29 mouse cellular contexts compared by ENCODE assay signal in genomic region chr6:28169851-28170539, GRCm38 (mm10). TPM values are rescaled to one million over a fixed set of nuclear protein-coding genes. Genes with fewer than 3 reads are reported as not detected.
DNase-seq lines count a peak whose midpoint lies in the region; ATAC-seq and TF ChIP-seq lines count a peak whose summit lies in the region.
"Had no signal": no experiment of that assay in that cellular context is flagged by ENCODE, and none has a peak within 500 bp of the region (broad histone marks: within the 10 kb centered on the region; RNA-seq: fewer than 3 reads in every experiment).

No protein-coding gene starts in this region.

- no peak overlapping the region for H3K27ac ChIP-seq in heart, embryonic 12.5 days (ENCODE audit: poor library complexity, severe bottlenecking)
- H3K27ac ChIP-seq in heart, embryonic 10.5 days, result no peak overlapping the region
- H3K27ac ChIP-seq in liver, adult 2 months (replicated peaks; ENCODE audit: insufficient read depth, low read depth, low read length), result no peak overlapping the region
- no peak overlapping the region for H3K27ac ChIP-seq in liver, postnatal 0 days (ENCODE audit: low read depth)
- no peak overlapping the region for H3K27ac ChIP-seq in liver, embryonic 12.5 days
- H3K27ac ChIP-seq: forebrain, embryonic 15.5 days; gastrocnemius, adult 2 months; heart, adult 2 months; heart, embryonic 15.5 days; limb, embryonic 13.5 days; macrophage; neural tube, embryonic 15.5 days had no signal

- no peak for TF ChIP-seq EP300 in liver, postnatal 0 days (IDR thresholded peaks at IDR 0.05; ENCODE audit: low read depth)

- no peaks in the 10 kb centered on the region for H3K9me3 ChIP-seq in heart, embryonic 12.5 days (replicated peaks)
- no peaks in the 10 kb centered on the region for H3K9me3 ChIP-seq in heart, embryonic 10.5 days
- no peaks in the 10 kb centered on the region for H3K9me3 ChIP-seq in liver, postnatal 0 days (ENCODE audit: low read length)
- no peaks in the 10 kb centered on the region for H3K9me3 ChIP-seq in liver, embryonic 12.5 days (replicated peaks)
- H3K9me3 ChIP-seq: forebrain, embryonic 15.5 days; heart, embryonic 15.5 days; limb, embryonic 13.5 days; neural tube, embryonic 15.5 days had no signal

- no peak for ATAC-seq in heart, embryonic 12.5 days (ENCODE audit: insufficient number of reproducible peaks, low FRiP score)
- no peak for ATAC-seq in liver, postnatal 0 days
- ATAC-seq in liver, embryonic 12.5 days, result no peak
- ATAC-seq in megakaryocyte, adult 5-6 weeks (ENCODE audit: poor library complexity, severe bottlenecking), result no peak
- ATAC-seq: forebrain, embryonic 15.5 days; hindbrain, embryonic 16.5 days had no signal

- no peaks in the 10 kb centered on the region for H3K79me2 ChIP-seq in liver, adult 2 months (ENCODE audit: control insufficient read depth, insufficient read depth, low read length)

- H3K4me3 ChIP-seq in heart, embryonic 12.5 days, result no peak overlapping the region
- no peak overlapping the region for H3K4me3 ChIP-seq in heart, embryonic 10.5 days
- H3K4me3 ChIP-seq in liver, adult 2 months (ENCODE audit: insufficient read depth, low read depth, low read length), result no peak overlapping the region
- no peak overlapping the region for H3K4me3 ChIP-seq in liver, postnatal 0 days (ENCODE audit: low read depth, low read length)
- no peak overlapping the region for H3K4me3 ChIP-seq in liver, embryonic 12.5 days
- H3K4me3 ChIP-seq: forebrain, embryonic 15.5 days; gastrocnemius, adult 2 months; heart, adult 2 months; heart, embryonic 15.5 days; limb, embryonic 13.5 days; neural tube, embryonic 15.5 days had no signal

- no peaks in the 10 kb centered on the region for H3K4me1 ChIP-seq in heart, embryonic 12.5 days (replicated peaks)
- no peaks in the 10 kb centered on the region for H3K4me1 ChIP-seq in heart, embryonic 10.5 days
- H3K4me1 ChIP-seq in liver, adult 2 months (ENCODE audit: control insufficient read depth, insufficient read depth, low read length), result no peaks in the 10 kb centered on the region
- H3K4me1 ChIP-seq in liver, postnatal 0 days (ENCODE audit: insufficient read depth), result no peaks in the 10 kb centered on the region
- H3K4me1 ChIP-seq in liver, embryonic 12.5 days, result no peaks in the 10 kb centered on the region
- H3K4me1 ChIP-seq: forebrain, embryonic 15.5 days; heart, embryonic 15.5 days; limb, embryonic 13.5 days; neural tube, embryonic 15.5 days had no signal

- TF ChIP-seq POLR2A in liver, adult 2 months (IDR thresholded peaks at IDR 0.05; ENCODE audit: extremely low read depth, insufficient read depth, low read length), result no peak

- no peak for DNase-seq in heart, embryonic 10.5 days (ENCODE audit: low spot score)
- DNase-seq in liver, adult 2 months (ENCODE audit: extremely low read depth, low read depth, low spot score), result peak; percentile 26
- DNase-seq in liver, postnatal 0 days, result no peak
- no peak for DNase-seq in urinary bladder, postnatal 10 days (ENCODE audit: low spot score)
- DNase-seq: adrenal gland, adult 8-10 months; cerebellum, adult 8-10 months; cerebellum, postnatal 25 days; gastrocnemius, adult 2 months; gastrocnemius, postnatal 36 days; heart, adult 2 months; kidney, adult 18-20 months; kidney, postnatal 10 days; lung, adult 2 months; lung, postnatal 10 days; midbrain, embryonic 14.5 days; retina, postnatal 1 day; right cerebral cortex, postnatal 14 days; thymus, postnatal 14 days had no signal

- H3K4me2 ChIP-seq in heart, embryonic 12.5 days, result peak overlapping the region; percentile 16; the same call in 1 of the 2 replicates
- H3K4me2 ChIP-seq in liver, postnatal 0 days (ENCODE audit: low read depth, low read length), result no peak overlapping the region
- peak overlapping the region; percentile 27 for H3K4me2 ChIP-seq in liver, embryonic 12.5 days
- H3K4me2 ChIP-seq: forebrain, embryonic 15.5 days; heart, embryonic 15.5 days; limb, embryonic 13.5 days; neural tube, embryonic 15.5 days had no signal

- no peaks in the 10 kb centered on the region for H3K36me3 ChIP-seq in heart, embryonic 12.5 days
- H3K36me3 ChIP-seq in heart, embryonic 10.5 days, result no peaks in the 10 kb centered on the region
- H3K36me3 ChIP-seq in liver, adult 2 months (ENCODE audit: control insufficient read depth, insufficient read depth, low read length), result no peaks in the 10 kb centered on the region
- H3K36me3 ChIP-seq in liver, postnatal 0 days (replicated peaks; ENCODE audit: insufficient read depth, low read length), result no peaks in the 10 kb centered on the region
- no peaks in the 10 kb centered on the region for H3K36me3 ChIP-seq in liver, embryonic 12.5 days
- H3K36me3 ChIP-seq: forebrain, embryonic 15.5 days; heart, embryonic 15.5 days; limb, embryonic 13.5 days; neural tube, embryonic 15.5 days had no signal

- H3K27me3 ChIP-seq in heart, embryonic 12.5 days (replicated peaks), result no peaks in the 10 kb centered on the region
- H3K27me3 ChIP-seq in heart, embryonic 10.5 days (ENCODE audit: insufficient read depth, poor library complexity, severe bottlenecking), result no peaks in the 10 kb centered on the region
- H3K27me3 ChIP-seq in liver, adult 2 months (ENCODE audit: control insufficient read depth, insufficient read depth, low read length), result 0 out of 2 replicates have a peak, but pooled peaks cover 3% of the 10 kb centered on the region
- H3K27me3 ChIP-seq in liver, postnatal 0 days (ENCODE audit: insufficient read depth, low read length), result no peaks in the 10 kb centered on the region
- H3K27me3 ChIP-seq in liver, embryonic 12.5 days (replicated peaks), result no peaks in the 10 kb centered on the region
- H3K27me3 ChIP-seq: forebrain, embryonic 15.5 days; heart, embryonic 15.5 days; limb, embryonic 13.5 days; neural tube, embryonic 15.5 days had no signal

- no peak for TF ChIP-seq CTCF in liver, adult 2 months (IDR thresholded peaks at IDR 0.05; ENCODE audit: low read depth, low read length)
- TF ChIP-seq CTCF in liver, postnatal 0 days (IDR thresholded peaks at IDR 0.05; ENCODE audit: low read depth), result no peak

- H3K9ac ChIP-seq in heart, embryonic 12.5 days, result no peak overlapping the region
- no peak overlapping the region for H3K9ac ChIP-seq in liver, adult 2 months (ENCODE audit: low read depth, low read length)
- no peak overlapping the region for H3K9ac ChIP-seq in liver, postnatal 0 days (replicated peaks)
- H3K9ac ChIP-seq in liver, embryonic 12.5 days, result no peak overlapping the region
- H3K9ac ChIP-seq: forebrain, embryonic 15.5 days; heart, embryonic 15.5 days; limb, embryonic 13.5 days; neural tube, embryonic 15.5 days had no signal

- 61% methylated on average over 19 of the region's 19 CpGs for WGBS in heart, embryonic 12.5 days
- 59% methylated on average over 19 of the region's 19 CpGs for WGBS in heart, embryonic 10.5 days
- 73% methylated on average over 19 of the region's 19 CpGs for WGBS in liver, adult 2 months
- 71% methylated on average over 19 of the region's 19 CpGs for WGBS in liver, postnatal 0 days (ENCODE audit: insufficient replicate concordance)
- WGBS in liver, embryonic 12.5 days (ENCODE audit: insufficient replicate concordance), result 46% methylated on average over 19 of the region's 19 CpGs

RNA-seq across cellular contexts. Expression of gene Grm8, which starts 35.0 kb away (rescaled TPM):
- polyA plus RNA-seq in heart, embryonic 12.5 days (2016; fragmentation: Nextera tagmentation; extraction: Ambion mirVana), result 0.17 and 0.73 TPM in 2 replicates
- 0.15 and 0.16 TPM in 2 replicates for polyA plus RNA-seq in heart, embryonic 10.5 days (2016; fragmentation: Nextera tagmentation; extraction: Ambion mirVana)
- total RNA-seq in liver, adult 2 months (2014; rRNA removed), result under 0.01 and 0.20 TPM in 2 replicates
- polyA plus RNA-seq in liver, adult 2 months (2012; rRNA removed), result not detected in 2 replicates
- polyA plus RNA-seq in liver, postnatal 0 days (2015; fragmentation: Nextera tagmentation; extraction: Ambion mirVana), result 0.05 TPM in 1 of 2 replicates, not detected in the other
- polyA plus RNA-seq in liver, embryonic 12.5 days (2016; fragmentation: Nextera tagmentation; extraction: Ambion mirVana), result 0.11 TPM in 1 of 2 replicates, not detected in the other
- total RNA-seq in megakaryocyte, adult 5-6 weeks (2015), result 0.04 TPM in 1 of 2 replicates, not detected in the other
- not detected in 2 replicates for total RNA-seq in megakaryocyte, adult 5-6 weeks (2017)
- total RNA-seq: heart, adult 2 months; monocyte, adult 5-6 weeks had no signal
- polyA plus RNA-seq: heart, adult 2 months; lung, adult 2 months; macrophage; urinary bladder, adult 2 months had no signal
